Mouse (Mus musculus) thymus, postnatal 36 days (tissue): ENCODE measurements at regions not wholly inside any gene's neighbourhood (a gene's known extent, or its start where the extent isn't known, plus 50 kb on each side); places are given as distances from the start of the nearest gene placed in this dataset.

ENCODE experiments used
- DNase-seq, 2 experiments: peaks; one replicate each; pipeline ENCODE4 v3.0.0; 2022; ENCODE audit warnings: mixed read lengths in 2 of 2

DNA sequence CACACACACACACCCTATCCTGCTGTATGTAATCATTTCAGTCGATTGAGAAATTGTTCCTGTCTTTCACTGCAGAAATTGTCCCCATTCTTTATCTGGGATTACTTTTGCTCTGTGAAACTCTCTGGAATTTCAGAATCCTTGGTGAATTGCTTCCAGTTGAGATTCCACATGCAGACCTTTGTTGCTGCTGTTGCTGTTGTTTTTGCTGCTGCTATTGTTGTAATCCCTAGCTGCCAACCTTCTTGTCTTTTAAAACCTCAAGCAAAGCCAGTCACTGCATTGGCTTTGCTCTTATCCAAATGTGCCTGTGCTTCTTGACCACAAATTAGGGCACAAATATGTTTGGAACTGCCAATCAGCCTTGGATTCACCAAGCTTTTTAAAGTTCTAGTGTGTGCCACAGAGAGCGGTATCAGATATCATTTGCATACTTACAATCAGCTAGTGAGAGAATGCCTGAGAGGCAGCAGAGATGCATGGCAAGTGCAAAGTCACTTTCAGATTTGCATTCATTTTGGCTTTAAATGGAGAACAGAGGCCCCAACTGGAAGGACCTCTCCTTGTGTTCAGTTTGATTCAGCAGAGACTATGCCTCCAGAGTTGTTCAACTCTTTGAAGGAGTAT is 1187.0 kb upstream of the Map3k7 start:
- DNase-seq, result no peak

DNA sequence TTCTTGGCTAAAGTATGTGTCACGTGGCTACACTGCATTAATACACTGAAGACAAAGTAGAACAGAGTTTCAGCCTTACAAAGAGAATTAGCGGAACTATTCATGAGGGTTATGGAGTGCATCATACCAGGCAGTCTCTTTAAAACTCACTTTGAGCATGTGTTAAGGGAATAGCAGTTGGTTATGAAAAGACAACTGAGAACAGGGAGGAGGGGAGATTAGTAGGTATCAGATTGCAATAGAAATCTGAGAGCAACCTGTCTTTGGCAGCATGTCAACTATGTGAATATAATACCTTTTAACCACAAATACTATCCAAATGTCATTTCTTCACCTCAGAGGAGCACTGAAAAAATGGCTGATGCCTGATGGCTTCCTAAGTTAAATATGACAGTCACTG is 1182.2 kb upstream of the Map3k7 start:
- no peak for DNase-seq

GRCm38 (mm10) chr4:30789976-30790657 is 1173.8 kb upstream of the Map3k7 start:
- no peak for DNase-seq

- DNase-seq, result no peak
These were observed 1154.1 kb upstream of the Map3k7 start for GRCm38 (mm10) chr4:30809798-30810197.

- no peak for DNase-seq
These were observed 1108.4 kb upstream of the Map3k7 start for GRCm38 (mm10) chr4:30855361-30856056.

GRCm38 (mm10) chr4:30904966-30905365 is 1058.9 kb upstream of the Map3k7 start:
- no peak for DNase-seq

- DNase-seq, result no peak
These were observed 1041.0 kb upstream of the Map3k7 start for GRCm38 (mm10) chr4:30922944-30923343.

DNA sequence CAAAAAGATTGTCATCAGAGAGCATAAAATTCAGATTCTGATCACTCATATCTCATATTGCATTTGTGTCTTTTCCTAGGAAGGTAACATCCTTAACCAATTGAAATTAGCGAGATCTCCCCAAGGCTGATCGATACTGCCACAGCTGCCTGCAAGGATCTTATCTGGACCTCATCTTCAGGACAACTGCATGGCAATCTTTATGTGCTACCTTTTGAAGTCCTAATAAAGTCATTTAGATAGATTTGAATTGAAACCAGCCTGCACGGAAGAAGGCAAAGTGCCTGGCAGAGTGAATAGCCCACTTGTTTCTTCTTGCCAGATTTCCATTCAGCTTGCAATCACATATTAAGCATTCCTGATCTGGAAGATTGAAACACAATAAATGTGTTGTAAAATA is 1031.5 kb upstream of the Map3k7 start:
- DNase-seq, result no peak

- no peak for DNase-seq
These were observed 1030.6 kb upstream of the Map3k7 start for GRCm38 (mm10) chr4:30933030-30933987.

GRCm38 (mm10) chr4:30983611-30984010 is 980.3 kb upstream of the Map3k7 start:
- DNase-seq, result no peak

GRCm38 (mm10) chr4:31012006-31012405 is 951.9 kb upstream of the Map3k7 start:
- DNase-seq, result no peak

DNA sequence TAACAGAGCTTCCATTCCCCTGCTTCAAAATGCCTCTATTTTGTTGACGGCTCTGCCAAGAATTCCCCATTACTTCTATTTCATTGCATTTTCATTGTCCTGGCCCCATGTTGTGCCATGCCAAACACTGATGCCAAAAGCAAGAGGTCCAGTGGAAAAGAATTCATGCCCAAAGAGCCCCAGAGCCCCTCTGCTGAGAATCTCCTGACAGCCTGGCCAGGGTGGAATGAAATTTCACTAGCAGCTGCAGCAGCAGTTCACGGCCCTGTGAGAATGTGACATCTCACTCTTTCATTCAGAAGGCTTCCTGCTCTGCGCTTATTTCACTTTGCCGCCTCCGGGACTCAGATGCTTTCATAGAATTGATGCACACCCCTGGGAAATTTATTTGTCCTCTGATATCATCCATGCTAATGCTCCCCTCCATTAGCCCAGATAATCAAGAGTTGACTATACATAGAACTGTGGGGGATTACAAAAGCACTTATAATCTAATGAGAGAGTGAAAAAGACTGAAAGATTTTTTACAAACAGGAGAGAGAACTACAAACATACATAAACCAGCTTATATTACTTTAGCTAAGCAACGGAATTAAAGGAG is 911.7 kb upstream of the Map3k7 start:
- DNase-seq, result no peak

- DNase-seq, result no peak
These were observed 887.7 kb upstream of the Map3k7 start for GRCm38 (mm10) chr4:31076236-31076635.

- no peak for DNase-seq
These were observed 842.3 kb upstream of the Map3k7 start for GRCm38 (mm10) chr4:31121586-31121985.

DNA sequence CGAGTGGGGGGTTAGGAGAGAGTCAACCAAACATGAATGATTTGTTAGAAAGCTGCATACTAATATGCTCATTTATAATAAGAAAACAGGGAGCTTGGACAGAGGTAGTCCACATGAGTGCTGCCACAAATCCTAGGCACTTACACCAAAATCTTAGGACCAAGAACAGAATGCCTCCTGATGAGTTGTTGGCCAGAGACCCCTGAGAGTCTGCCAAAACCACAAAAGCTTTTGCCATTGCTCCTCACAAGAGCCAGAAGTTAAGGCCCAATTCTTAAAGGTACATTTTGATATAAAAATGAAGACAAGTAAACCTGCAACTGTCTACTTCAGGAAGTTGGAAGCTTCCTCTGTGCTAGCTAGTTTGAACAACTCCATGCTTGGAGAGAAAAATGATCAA is 820.7 kb upstream of the Map3k7 start:
- no peak for DNase-seq

GRCm38 (mm10) chr4:31167431-31167830 is 796.5 kb upstream of the Map3k7 start:
- no peak for DNase-seq

DNA sequence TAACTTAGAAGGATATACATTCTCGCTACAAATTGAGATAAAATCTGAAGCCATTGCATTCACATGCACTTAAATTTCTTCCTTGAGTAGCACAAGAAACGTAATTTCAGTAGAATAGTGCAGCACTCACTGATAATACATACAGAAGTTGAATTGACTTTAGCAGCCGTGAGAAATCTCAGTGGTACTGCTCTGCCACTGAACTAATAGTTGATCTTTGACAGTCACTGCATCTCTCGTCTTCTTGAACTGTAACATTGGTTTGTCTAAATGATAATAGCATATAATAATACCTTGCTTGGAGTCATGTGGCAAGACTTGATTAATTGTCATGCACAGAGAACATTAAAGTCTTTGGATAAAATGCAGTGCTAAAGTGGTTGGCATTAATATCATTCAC is 795.5 kb upstream of the Map3k7 start:
- no peak for DNase-seq

- no peak for DNase-seq
These were observed 792.7 kb upstream of the Map3k7 start for GRCm38 (mm10) chr4:31171190-31171589.

DNA sequence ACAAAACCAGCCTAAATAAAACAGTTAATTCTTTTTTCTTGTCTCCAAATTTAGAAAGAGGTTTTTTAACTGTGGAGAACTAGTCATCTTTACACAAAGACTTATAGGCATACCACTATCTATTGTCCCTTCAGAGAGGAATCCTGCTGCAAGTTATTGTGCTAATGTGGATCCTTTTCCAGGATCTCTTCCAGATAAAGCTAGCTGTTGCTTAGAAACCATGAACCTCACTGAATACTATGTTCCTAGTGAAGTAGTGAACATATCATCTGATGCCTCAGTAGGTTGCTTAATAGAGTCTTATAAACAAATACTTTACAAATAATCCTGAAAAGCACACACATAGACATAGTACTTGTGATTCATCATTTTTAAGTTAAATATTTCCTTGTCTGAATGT is 766.0 kb upstream of the Map3k7 start:
- no peak for DNase-seq

GRCm38 (mm10) chr4:31203286-31203685 is 760.6 kb upstream of the Map3k7 start:
- no peak for DNase-seq

DNA sequence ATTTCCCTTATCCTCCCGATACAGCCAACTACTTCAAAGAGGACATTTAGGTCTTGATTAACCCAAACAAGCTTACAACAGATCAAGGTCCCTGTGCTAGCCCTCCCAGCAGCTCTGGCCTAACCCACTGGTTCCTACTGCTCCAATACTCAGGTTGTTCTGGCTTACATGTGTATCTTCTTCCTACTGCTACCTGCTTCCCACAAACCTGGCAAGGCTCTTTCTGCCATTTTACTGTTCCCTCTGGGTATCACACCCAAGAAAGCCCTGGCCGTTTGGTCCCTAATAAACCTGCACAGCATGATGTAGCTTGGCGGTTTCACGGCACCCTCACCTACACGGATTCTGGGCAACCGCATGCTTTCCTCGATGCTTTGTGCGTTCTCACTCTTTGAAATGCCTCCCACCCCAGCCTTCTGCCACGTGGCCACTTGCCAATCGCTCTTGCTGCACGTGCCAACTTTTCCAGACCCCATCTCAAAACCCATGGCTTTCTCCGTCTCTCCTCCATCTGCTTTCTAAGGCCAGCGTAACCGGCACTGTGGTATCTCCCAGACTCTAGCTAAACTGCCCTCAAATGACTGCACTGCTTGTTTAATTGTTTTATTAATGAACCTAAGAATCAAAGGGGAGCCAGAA is 758.4 kb upstream of the Map3k7 start:
- DNase-seq, result no peak

DNA sequence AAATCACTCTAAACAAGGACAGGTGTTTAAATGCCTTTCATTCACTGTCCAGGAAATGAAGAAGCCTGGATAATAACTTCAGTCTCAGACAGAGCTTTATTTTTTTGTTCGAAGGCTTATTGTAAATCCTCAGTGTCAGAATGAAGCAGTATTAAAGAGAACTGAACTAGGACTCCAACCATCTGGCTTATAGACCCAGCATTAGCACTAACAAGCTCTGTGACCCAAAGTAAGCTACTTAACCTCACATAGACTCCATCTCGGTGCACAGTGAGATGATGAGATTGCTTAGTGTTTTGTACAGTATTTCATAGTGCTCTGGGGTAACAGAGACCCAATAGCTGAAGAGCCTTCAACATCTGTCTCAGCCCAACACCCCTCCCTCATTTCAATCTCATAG is 738.2 kb upstream of the Map3k7 start:
- DNase-seq, result no peak
